Mouse (Mus musculus): ENCODE results near the gene Pabpc4l. TPM values are rescaled to one million over a fixed set of nuclear protein-coding genes. Genes with fewer than 3 reads are reported as not detected.
A peak's percentile ranks its signal among the peaks of the same experiment; 100 is the strongest.
"Not testable (repeated sequence)": the region's sequence is repeated elsewhere in the genome, so short reads cannot be mapped to it uniquely, and the experiment has no call there.

Pabpc4l gene
- polyA plus RNA-seq (2012; ENCODE audit: insufficient read depth, insufficient read length, low replicate concordance, missing spikeins): not detected in 2 replicates

GRCm38 (mm10) chr3:46447481-46448265 lies at the start of gene Pabpc4l:
Gene Pabpc4l, minus strand, starts transcription at chr3:46448219.
- peaks cover 10% of the 10 kb centered on the region for H3K4me1 ChIP-seq (ENCODE audit: control insufficient read depth, insufficient read depth, low read length)
- H3K4me3 ChIP-seq (ENCODE audit: insufficient read depth, low read depth, low read length): peak within 1 kb of the TSS; percentile 47
- no peak within 1 kb of the TSS for H3K27ac ChIP-seq (ENCODE audit: insufficient read depth, low read depth, low read length)
- TF ChIP-seq CTCF (IDR thresholded peaks at IDR 0.05; ENCODE audit: insufficient read depth, low read depth, low read length): no peak
- no peak for TF ChIP-seq POLR2A (IDR thresholded peaks at IDR 0.05; ENCODE audit: insufficient read depth, low read depth, low read length)
- WGBS: 1% methylated on average over 37 of the region's 37 CpGs

GRCm38 (mm10) chr3:46490989-46491259 lies 42.9 kb upstream of the Pabpc4l start:
- H3K4me1 ChIP-seq (ENCODE audit: control insufficient read depth, insufficient read depth, low read length): no peaks in the 10 kb centered on the region
- WGBS: 69% methylated on average over 5 of the region's 5 CpGs
- no peak overlapping the region for H3K4me3 ChIP-seq (ENCODE audit: insufficient read depth, low read depth, low read length)
- H3K27ac ChIP-seq (ENCODE audit: insufficient read depth, low read depth, low read length): no peak overlapping the region
- TF ChIP-seq POLR2A (IDR thresholded peaks at IDR 0.05; ENCODE audit: insufficient read depth, low read depth, low read length): no peak
- TF ChIP-seq CTCF (IDR thresholded peaks at IDR 0.05; ENCODE audit: insufficient read depth, low read depth, low read length): no peak

GRCm38 (mm10) chr3:46490132-46490988 lies 42.3 kb upstream of the Pabpc4l start:
- 71% methylated on average over 15 of the region's 15 CpGs for WGBS
- Histone ChIP-seq H3K27ac (ENCODE audit: insufficient read depth, low read depth, low read length) (no peak overlapping the region), H3K4me1 (ENCODE audit: control insufficient read depth, insufficient read depth, low read length) (no peaks in the 10 kb centered on the region), H3K4me3 (ENCODE audit: insufficient read depth, low read depth, low read length) (no peak overlapping the region)
- TF ChIP-seq POLR2A (IDR thresholded peaks at IDR 0.05; ENCODE audit: insufficient read depth, low read depth, low read length) (no peak), CTCF (IDR thresholded peaks at IDR 0.05; ENCODE audit: insufficient read depth, low read depth, low read length) (no peak)

GRCm38 (mm10) chr3:46486091-46486490 lies 38.1 kb upstream of the Pabpc4l start:
- not testable (repeated sequence) for H3K27ac ChIP-seq (ENCODE audit: insufficient read depth, low read depth, low read length); H3K4me3 ChIP-seq (ENCODE audit: insufficient read depth, low read depth, low read length); H3K4me1 ChIP-seq (ENCODE audit: control insufficient read depth, insufficient read depth, low read length)
- 80% methylated on average over 1 of the region's 1 CpGs for WGBS

GRCm38 (mm10) chr3:46448266-46448532 lies 180 bp upstream of the Pabpc4l start:
- no peak overlapping the region for H3K27ac ChIP-seq (ENCODE audit: insufficient read depth, low read depth, low read length)
- TF ChIP-seq POLR2A (IDR thresholded peaks at IDR 0.05; ENCODE audit: insufficient read depth, low read depth, low read length) (no peak), CTCF (IDR thresholded peaks at IDR 0.05; ENCODE audit: insufficient read depth, low read depth, low read length) (no peak)
- WGBS: 8% methylated on average over 5 of the region's 5 CpGs
- peaks cover 10% of the 10 kb centered on the region for H3K4me1 ChIP-seq (ENCODE audit: control insufficient read depth, insufficient read depth, low read length)
- peak overlapping the region; percentile 47; the same call in 1 of the 2 replicates for H3K4me3 ChIP-seq (ENCODE audit: insufficient read depth, low read depth, low read length)

GRCm38 (mm10) chr3:46431416-46431815 lies 16.6 kb downstream of the Pabpc4l start:
- no peaks in the 10 kb centered on the region for H3K4me1 ChIP-seq (ENCODE audit: control insufficient read depth, insufficient read depth, low read length)
- H3K4me3 ChIP-seq (ENCODE audit: insufficient read depth, low read depth, low read length): no peak overlapping the region
- TF ChIP-seq CTCF (IDR thresholded peaks at IDR 0.05; ENCODE audit: insufficient read depth, low read depth, low read length) (no peak), POLR2A (IDR thresholded peaks at IDR 0.05; ENCODE audit: insufficient read depth, low read depth, low read length) (no peak)
- H3K27ac ChIP-seq (ENCODE audit: insufficient read depth, low read depth, low read length): no peak overlapping the region
